Mouse (Mus musculus) forebrain, embryonic 12.5 days (tissue): ENCODE results near the gene Txndc2. TPM values are rescaled to one million over a fixed set of nuclear protein-coding genes. Genes with fewer than 3 reads are reported as not detected.
"Not testable (repeated sequence)": the region's sequence is repeated elsewhere in the genome, so short reads cannot be mapped to it uniquely, and the experiment has no call there.

Experiments
- ATAC-seq: fragments of 200-750 bp; cut with Nextera tagmentation; 2 replicates; pipeline ENCODE4 v1.8.0; 2017; ENCODE audit warnings: moderate TSS enrichment; ENCODE audit not compliant: low FRiP score
- H3K27ac ChIP-seq: fragments of 300-500 bp; sonication (generic); 2 replicates; pipeline ENCODE4 v1.5.1; 2016; ENCODE audit warnings: mild to moderate bottlenecking
- H3K27me3 ChIP-seq: fragments of 300-500 bp; sonication (generic); 2 replicates; pipeline ENCODE4 v1.6.1; 2016; ENCODE audit warnings: mild to moderate bottlenecking
- H3K36me3 ChIP-seq: fragments of 300-500 bp; sonication (generic); replicated peaks from 2 replicates; pipeline ENCODE4 v1.6.1; 2016; ENCODE audit warnings: mild to moderate bottlenecking
- H3K4me1 ChIP-seq: fragments of 300-500 bp; sonication (generic); 2 replicates; pipeline ENCODE4 v1.6.1; 2016
- H3K4me2 ChIP-seq: fragments of 300-500 bp; sonication (generic); 2 replicates; pipeline ENCODE4 v1.6.1; 2016; ENCODE audit warnings: mild to moderate bottlenecking, moderate library complexity
- H3K4me3 ChIP-seq: fragments of 300-500 bp; sonication (generic); replicated peaks from 2 replicates; pipeline ENCODE4 v1.5.1; 2016; ENCODE audit warnings: mild to moderate bottlenecking
- H3K9ac ChIP-seq: fragments of 300-500 bp; sonication (generic); 2 replicates; pipeline ENCODE4 v1.6.1; 2016; ENCODE audit warnings: mild to moderate bottlenecking
- H3K9me3 ChIP-seq: fragments of 300-500 bp; sonication (generic); 2 replicates; pipeline ENCODE4 v1.6.1; 2016
- WGBS: fragments of 180-500 bp; shearing (Covaris S2); methylation state at CpG from one replicate; pipeline ENCODE4 v1.1.7; 2016; 5-methylcytosine and 5-hydroxymethylcytosine counted together
- polyA plus RNA-seq: library from polyadenylated mRNA; unstranded; fragments of >200 nt; fragmentation: Nextera tagmentation; extraction: Ambion mirVana; gene quantifications from 2 replicates; pipeline ENCODE4 v1.2.1, GENCODE M21; 2016

Txndc2 gene
- polyA plus RNA-seq, 1 experiment from 2014 or later = 0.17 TPM

DNA sequence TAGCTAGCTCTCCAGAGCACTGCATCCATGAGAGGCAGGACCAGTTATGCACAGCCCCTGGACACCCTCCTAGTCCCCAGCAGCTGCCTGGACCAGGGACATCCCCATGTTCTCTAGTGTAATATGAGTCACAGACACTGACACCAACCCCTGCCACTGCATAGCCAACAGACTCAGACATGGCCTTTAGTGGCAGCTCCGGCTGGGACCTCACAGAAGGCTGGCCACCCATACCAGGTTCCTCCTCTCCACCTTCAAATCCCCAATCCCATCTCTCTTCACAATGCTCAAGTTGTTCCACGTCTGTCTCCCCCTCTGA, 7.2 kb upstream of the Txndc2 start:
- Histone ChIP-seq H3K9me3 (no peaks in the 10 kb centered on the region), H3K4me3 (no peak overlapping the region), H3K27me3 (no peaks in the 10 kb centered on the region), H3K27ac (no peak overlapping the region), H3K36me3 (0 out of 2 replicates have a peak, but pooled peaks cover 3% of the 10 kb centered on the region), H3K4me1 (no peaks in the 10 kb centered on the region), H3K9ac (no peak overlapping the region), H3K4me2 (no peak overlapping the region)
- 83% methylated on average over 2 of the region's 2 CpGs for WGBS
- no peak for ATAC-seq

DNA sequence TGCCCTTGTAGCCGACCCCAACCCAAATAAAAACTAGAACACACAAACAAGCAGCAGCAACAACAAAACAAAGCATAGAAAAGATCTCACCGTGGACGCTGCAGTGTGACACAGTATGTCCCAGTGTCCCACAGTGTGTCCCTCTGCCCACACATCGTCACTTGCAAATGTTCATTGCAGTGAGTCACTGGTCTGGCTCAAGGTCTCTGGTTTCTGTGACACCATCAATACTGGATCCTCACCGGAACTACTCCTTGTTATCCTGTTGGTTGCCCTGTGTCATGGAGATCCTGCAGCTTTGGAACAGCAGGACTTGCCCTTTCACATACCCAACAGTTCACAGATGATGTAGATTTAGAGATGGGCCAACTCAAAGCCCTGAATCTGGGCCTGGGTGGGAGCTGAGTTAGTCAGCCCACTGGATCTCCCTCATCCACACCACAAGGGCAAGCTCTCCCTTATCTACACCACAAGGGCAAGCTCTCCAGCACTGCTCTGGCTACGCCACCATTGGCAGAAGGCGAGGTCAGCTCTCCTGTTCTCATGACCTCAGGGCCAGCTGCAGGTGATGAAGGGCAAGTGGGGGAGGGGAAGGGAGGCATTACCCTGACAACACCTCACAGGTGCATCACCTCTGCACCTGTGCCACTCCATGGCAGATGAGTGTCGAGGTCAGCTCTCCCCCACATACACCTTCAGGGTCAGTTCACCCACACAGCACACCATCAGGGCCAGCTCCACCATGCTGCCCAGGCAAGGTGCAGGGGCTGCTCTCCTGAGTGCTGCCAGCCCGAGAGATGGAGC, 6.6 kb upstream of the Txndc2 start:
- Histone ChIP-seq H3K9ac (no peak overlapping the region), H3K27ac (no peak overlapping the region), H3K36me3 (0 out of 2 replicates have a peak, but pooled peaks cover 3% of the 10 kb centered on the region), H3K27me3 (no peaks in the 10 kb centered on the region), H3K9me3 (no peaks in the 10 kb centered on the region), H3K4me1 (peaks cover under 1% of the 10 kb centered on the region; the same call in 1 of the 2 replicates), H3K4me2 (no peak overlapping the region), H3K4me3 (no peak overlapping the region)
- ATAC-seq = no peak
- 89% methylated on average over 9 of the region's 9 CpGs for WGBS

DNA sequence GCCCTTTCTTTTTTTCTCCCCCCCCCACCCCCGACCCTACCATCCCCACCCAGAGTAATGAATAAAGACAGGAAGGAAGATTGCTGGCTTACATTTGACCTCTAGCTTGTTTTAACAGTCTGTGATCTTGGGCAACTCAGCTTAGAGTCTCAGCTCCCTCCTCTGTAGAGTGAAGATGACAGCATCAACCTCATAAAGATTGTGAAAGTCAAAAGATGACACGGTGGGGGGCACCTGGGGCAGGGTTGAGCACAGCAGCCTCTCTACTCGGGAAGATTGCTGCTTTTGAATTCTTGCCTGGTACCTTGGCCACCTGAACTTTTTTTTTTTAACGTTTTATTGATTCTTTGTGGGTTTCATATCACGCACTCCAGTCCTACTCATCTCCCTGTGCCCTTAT, 6.0 kb upstream of the Txndc2 start:
- Histone ChIP-seq H3K4me2 (no peak overlapping the region), H3K4me1 (peaks cover 7% of the 10 kb centered on the region), H3K4me3 (no peak overlapping the region), H3K9ac (no peak overlapping the region), H3K27ac (no peak overlapping the region), H3K36me3 (0 out of 2 replicates have a peak, but pooled peaks cover 3% of the 10 kb centered on the region), H3K27me3 (no peaks in the 10 kb centered on the region), H3K9me3 (no peaks in the 10 kb centered on the region)
- no peak for ATAC-seq
- 71% methylated on average over 5 of the region's 5 CpGs for WGBS

DNA sequence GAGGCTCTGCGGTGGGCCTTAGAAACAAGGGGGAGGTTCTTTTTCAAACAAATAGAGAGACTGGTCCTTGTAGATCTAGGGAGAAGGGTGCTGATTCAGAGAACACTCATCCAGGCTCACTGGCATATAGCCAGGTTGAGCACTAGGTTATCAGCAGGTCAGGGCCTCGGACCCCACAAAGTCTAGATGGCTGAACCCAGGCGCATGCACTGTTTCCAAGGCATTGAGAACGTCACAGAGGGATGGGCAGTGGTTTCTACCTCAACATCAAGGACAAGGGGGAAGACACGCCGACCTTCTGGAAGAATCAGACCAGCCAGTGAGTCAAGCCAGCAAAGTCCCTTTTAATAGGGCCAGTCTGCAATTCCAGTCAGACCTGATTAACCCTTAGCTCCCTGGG, 5.3 kb upstream of the Txndc2 start:
- peaks cover 11% of the 10 kb centered on the region for H3K4me1 ChIP-seq
- WGBS = 77% methylated on average over 6 of the region's 6 CpGs
- no peak overlapping the region for H3K9ac ChIP-seq
- no peak overlapping the region for H3K4me3 ChIP-seq
- no peak overlapping the region for H3K4me2 ChIP-seq
- 0 out of 2 replicates have a peak, but pooled peaks cover 3% of the 10 kb centered on the region for H3K36me3 ChIP-seq
- no peak for ATAC-seq
- H3K27me3 ChIP-seq = no peaks in the 10 kb centered on the region
- no peaks in the 10 kb centered on the region for H3K9me3 ChIP-seq
- no peak overlapping the region for H3K27ac ChIP-seq

DNA sequence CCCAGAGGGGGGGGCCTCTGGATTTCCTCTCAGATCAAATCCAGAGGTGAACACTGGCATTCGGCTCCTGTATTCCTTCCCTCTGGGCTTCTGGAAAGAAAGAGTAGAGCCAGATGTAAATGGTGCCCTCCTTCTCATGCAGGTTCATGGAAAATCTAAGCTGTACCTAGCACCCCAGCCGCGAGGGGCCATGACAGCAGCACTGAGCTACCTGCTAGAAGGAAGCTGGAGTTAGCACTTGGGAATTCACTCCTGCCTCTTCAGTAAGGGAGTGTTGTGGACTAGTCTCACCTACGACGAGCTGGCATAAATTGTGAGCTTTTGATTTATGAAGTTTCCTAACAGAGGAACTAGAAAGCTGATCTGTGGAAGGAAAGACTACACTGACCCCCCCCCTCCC, 1.6 kb upstream of the Txndc2 start:
- WGBS = 89% methylated on average over 5 of the region's 5 CpGs
- ATAC-seq = no peak
- no peak overlapping the region for H3K4me2 ChIP-seq
- H3K4me1 ChIP-seq = peaks cover 11% of the 10 kb centered on the region
- H3K36me3 ChIP-seq = no peaks in the 10 kb centered on the region
- no peaks in the 10 kb centered on the region for H3K9me3 ChIP-seq
- no peak overlapping the region for H3K27ac ChIP-seq
- H3K9ac ChIP-seq = no peak overlapping the region
- no peak overlapping the region for H3K4me3 ChIP-seq
- H3K27me3 ChIP-seq = no peaks in the 10 kb centered on the region

DNA sequence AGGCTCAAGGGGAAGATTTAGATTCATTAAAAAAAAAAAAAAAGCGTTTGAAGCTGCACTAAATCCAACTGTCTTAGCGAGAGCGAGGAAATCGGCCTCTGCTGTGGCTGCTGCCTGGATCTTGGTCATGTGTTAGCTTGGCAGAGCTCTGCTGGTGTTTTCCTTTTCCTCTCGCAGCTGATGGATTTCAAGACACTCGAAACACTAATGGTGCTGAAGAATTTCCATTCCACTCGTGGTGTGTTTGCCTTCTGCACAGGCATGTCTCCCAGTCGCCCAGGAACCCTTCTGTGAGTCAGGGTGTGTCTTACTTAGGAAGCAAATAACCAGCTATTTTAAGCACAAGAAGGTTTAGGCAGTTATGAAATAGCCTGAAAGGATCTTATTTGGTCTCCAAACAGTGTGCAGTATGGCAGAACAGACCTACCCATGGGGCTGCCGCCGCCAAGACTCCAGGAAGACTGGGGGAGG, 1.1 kb upstream of the Txndc2 start:
- no peak overlapping the region for H3K27ac ChIP-seq
- H3K9me3 ChIP-seq = no peaks in the 10 kb centered on the region
- no peak overlapping the region for H3K4me2 ChIP-seq
- H3K9ac ChIP-seq = no peak overlapping the region
- ATAC-seq = no peak
- no peaks in the 10 kb centered on the region for H3K36me3 ChIP-seq
- H3K4me3 ChIP-seq = no peak overlapping the region
- 39% methylated on average over 10 of the region's 10 CpGs for WGBS
- peaks cover 11% of the 10 kb centered on the region for H3K4me1 ChIP-seq
- H3K27me3 ChIP-seq = no peaks in the 10 kb centered on the region

DNA sequence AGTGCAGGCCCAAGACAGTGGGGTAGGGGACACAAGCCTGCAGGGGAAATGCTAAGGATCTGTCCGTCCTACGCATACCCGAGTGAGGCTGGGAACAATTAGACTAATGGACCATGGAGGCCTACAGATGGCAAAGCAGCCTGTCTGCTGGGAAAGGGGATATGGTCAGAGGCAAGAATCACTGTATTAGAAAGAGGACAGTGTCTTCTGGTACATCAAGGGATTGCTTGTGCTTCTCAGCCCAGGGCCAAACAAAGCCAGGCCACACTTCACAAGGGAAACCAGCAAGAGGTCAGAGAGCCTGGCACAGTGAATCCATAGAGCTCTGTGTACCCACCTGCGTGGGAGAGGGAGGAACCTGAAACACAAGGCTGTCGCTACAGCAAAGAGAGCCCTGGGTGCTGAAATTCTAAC, 617 bp upstream of the Txndc2 start:
- H3K27me3 ChIP-seq = no peaks in the 10 kb centered on the region
- no peak for ATAC-seq
- no peak overlapping the region for H3K27ac ChIP-seq
- peaks cover 11% of the 10 kb centered on the region for H3K4me1 ChIP-seq
- no peak overlapping the region for H3K9ac ChIP-seq
- H3K9me3 ChIP-seq = no peaks in the 10 kb centered on the region
- no peak overlapping the region for H3K4me2 ChIP-seq
- 34% methylated on average over 5 of the region's 5 CpGs for WGBS
- no peaks in the 10 kb centered on the region for H3K36me3 ChIP-seq
- H3K4me3 ChIP-seq = no peak overlapping the region

DNA sequence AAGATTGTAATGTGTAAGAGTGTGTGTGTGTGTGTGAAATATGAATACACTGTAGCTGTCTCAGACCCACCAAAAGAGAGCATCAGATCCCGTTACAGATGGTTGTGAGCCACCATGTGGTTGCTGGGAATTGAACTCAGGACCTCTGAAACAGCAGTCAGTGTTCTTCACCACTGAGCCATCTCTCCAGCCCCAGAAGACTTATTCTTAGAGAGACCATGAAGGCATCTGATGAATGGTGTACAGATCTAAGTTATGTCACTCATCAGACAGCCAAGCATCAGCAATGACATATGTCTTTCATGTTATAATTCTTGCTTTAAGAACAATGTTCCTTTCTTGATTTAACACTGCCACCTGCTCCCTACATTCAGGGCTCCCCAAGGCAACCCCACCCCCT, 2.8 kb downstream of the Txndc2 start:
- Histone ChIP-seq H3K27me3 (no peaks in the 10 kb centered on the region), H3K36me3 (no peaks in the 10 kb centered on the region), H3K27ac (no peak overlapping the region), H3K9me3 (no peaks in the 10 kb centered on the region), H3K4me1 (peaks cover 11% of the 10 kb centered on the region), H3K4me3 (no peak overlapping the region), H3K9ac (no peak overlapping the region), H3K4me2 (no peak overlapping the region)
- no peak for ATAC-seq
- 87% methylated on average over 1 of the region's 1 CpGs for WGBS

DNA sequence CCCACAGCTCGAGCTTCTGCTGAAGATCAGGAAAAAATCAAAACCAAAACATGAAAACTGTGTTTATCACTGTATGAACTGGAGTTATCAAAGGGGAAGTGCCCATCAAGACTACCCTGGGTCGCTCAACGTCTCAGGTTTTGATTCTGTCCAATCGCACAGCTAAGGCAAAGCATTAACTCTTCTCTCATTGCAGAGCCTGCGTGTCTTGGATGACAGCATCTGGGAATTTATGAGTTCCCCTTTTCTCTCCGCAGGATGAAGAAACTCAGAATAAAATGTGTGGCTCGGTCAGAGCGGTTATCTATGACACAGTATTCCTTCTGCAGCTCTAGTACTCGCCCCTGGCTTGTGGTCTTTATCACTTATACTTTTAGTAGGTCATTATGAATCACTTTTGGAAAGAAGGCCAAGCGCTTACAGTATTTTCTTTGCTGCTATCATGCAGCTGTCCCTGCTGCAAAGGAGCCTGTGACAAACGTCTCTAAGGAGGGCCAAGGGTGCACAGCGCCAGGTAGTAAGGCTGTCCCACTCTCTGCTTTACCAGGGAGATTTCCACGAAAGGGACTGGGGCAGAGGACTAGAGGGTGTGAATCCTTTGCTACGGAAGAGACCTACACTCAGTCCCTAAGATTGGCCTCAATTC, 6.1 kb downstream of the Txndc2 start:
- Histone ChIP-seq H3K27ac (no peak overlapping the region), H3K9me3 (no peaks in the 10 kb centered on the region), H3K27me3 (no peaks in the 10 kb centered on the region), H3K4me3 (no peak overlapping the region), H3K36me3 (no peaks in the 10 kb centered on the region), H3K4me1 (no peaks in the 10 kb centered on the region), H3K9ac (no peak overlapping the region), H3K4me2 (no peak overlapping the region)
- WGBS = 90% methylated on average over 14 of the region's 14 CpGs
- ATAC-seq = no peak

DNA sequence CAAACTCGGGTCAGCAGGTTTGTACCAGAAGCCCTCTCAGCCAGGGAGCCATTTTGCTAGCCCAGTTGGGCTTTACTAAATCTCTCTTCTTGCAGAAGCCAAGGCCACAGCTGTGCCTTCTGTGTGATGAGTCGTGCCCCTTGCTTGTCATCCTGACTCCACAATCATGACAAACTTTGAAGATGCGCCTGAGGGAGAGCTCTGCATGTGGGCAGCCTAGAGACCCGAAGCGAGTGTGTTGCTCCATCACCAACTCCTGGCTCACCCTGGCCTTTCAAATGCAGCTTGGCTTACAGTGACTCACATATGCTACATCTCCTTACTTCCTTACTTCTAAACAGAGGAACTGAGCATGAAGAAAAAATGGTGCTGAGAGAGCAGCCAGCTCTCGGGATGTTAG, 12.0 kb downstream of the Txndc2 start:
- no peaks in the 10 kb centered on the region for H3K9me3 ChIP-seq
- no peaks in the 10 kb centered on the region for H3K27me3 ChIP-seq
- no peak for ATAC-seq
- no peak overlapping the region for H3K4me3 ChIP-seq
- H3K9ac ChIP-seq = no peak overlapping the region
- H3K36me3 ChIP-seq = no peaks in the 10 kb centered on the region
- no peaks in the 10 kb centered on the region for H3K4me1 ChIP-seq
- no peak overlapping the region for H3K27ac ChIP-seq
- H3K4me2 ChIP-seq = no peak overlapping the region
- 82% methylated on average over 6 of the region's 6 CpGs for WGBS

DNA sequence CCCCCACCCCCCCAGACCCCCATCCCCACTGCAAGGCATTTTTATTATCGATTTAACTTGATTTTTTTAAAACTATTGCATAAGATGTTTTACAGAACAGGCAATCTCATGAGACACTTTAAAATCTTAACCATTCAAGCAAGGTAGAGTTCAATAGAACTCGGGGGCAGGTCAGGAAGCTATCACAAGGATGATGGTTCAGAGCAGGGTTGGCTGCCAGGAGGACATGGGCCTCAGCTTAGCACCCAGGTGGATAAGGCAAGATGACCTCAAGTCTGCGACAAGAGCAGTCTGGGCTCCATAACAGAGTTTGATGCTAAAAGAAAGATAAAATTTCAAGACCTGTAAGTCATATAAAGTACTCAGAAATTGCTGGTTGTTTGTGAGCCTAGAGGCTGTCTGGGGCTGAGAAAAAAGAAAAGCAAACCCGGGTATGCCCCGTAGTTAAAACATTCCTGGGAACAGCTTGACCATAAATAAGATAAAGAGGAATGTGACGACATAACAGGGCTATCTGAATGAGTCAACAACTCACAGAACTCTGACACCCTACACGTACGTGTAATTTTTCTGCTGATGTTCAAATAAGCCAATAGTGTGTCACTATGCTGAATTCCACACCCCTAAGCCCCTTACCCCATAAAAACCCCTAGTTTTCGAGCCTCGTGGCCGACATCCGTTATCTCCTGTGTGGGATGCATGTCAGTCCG, 13.0 kb downstream of the Txndc2 start:
- 87% methylated on average over 13 of the region's 13 CpGs for WGBS
- H3K4me3 ChIP-seq, H3K27ac ChIP-seq, H3K9me3 ChIP-seq, H3K27me3 ChIP-seq, H3K9ac ChIP-seq, H3K36me3 ChIP-seq, H3K4me2 ChIP-seq, ATAC-seq, H3K4me1 ChIP-seq: not testable (repeated sequence)

DNA sequence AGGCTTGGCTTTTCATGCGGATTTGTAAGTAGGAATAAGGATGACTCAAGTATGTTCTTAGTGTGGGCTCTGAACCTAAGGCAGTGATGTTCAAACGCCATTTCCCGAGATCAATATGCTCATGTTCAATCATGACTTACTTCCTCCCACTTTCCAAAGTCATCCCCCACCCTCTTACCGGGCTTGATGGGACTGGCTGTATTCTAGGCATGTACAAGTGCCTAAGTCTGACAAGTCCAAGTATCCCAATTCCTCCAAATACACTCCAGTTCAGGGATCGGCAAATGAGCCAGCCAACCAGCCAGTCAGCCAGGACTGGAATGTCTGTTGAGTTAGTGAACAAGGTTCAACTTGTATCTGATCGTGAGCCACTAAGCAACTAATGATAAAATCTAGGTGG, 15.7 kb downstream of the Txndc2 start:
- no peak overlapping the region for H3K27ac ChIP-seq
- no peak overlapping the region for H3K4me3 ChIP-seq
- no peak overlapping the region for H3K4me2 ChIP-seq
- 94% methylated on average over 6 of the region's 6 CpGs for WGBS
- no peaks in the 10 kb centered on the region for H3K9me3 ChIP-seq
- no peak for ATAC-seq
- no peaks in the 10 kb centered on the region for H3K4me1 ChIP-seq
- no peak overlapping the region for H3K9ac ChIP-seq
- no peaks in the 10 kb centered on the region for H3K36me3 ChIP-seq
- no peaks in the 10 kb centered on the region for H3K27me3 ChIP-seq
